Mouse (Mus musculus) cerebral cortex, adult 2 months (tissue): Measurements from ENCODE around the gene 3100002H09Rik.

ENCODE experiments used
- WGBS: fragments of 180-500 bp; shearing (Covaris S2); methylation state at CpG from one replicate; pipeline ENCODE4 v1.1.7; 2018; 5-methylcytosine and 5-hydroxymethylcytosine counted together

Gene 3100002H09Rik

DNA sequence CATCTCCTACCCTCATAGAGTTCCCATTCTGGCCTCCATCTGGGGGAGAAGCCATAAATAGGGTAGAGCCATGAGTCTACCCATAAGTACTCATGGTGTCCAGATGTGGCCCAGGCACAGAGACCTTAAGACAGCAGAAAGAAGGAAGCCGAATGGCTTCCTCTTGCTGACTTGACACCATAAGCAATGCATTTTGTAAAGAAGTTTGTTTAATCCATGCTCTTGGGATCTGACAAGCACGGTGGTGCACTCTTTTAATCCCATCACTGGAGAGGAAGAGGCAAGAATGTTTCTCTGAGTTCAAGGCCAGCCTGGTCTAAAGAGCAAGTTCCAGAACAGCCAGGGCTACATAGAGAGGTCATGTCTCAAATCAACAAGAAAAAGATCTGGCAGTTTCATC, at the start of gene 3100002H09Rik:
TSS of gene 3100002H09Rik (minus strand) at position 101 of the 400 bp plus-strand sequence.
- WGBS, result 85% methylated on average over 2 of the region's 2 CpGs

DNA sequence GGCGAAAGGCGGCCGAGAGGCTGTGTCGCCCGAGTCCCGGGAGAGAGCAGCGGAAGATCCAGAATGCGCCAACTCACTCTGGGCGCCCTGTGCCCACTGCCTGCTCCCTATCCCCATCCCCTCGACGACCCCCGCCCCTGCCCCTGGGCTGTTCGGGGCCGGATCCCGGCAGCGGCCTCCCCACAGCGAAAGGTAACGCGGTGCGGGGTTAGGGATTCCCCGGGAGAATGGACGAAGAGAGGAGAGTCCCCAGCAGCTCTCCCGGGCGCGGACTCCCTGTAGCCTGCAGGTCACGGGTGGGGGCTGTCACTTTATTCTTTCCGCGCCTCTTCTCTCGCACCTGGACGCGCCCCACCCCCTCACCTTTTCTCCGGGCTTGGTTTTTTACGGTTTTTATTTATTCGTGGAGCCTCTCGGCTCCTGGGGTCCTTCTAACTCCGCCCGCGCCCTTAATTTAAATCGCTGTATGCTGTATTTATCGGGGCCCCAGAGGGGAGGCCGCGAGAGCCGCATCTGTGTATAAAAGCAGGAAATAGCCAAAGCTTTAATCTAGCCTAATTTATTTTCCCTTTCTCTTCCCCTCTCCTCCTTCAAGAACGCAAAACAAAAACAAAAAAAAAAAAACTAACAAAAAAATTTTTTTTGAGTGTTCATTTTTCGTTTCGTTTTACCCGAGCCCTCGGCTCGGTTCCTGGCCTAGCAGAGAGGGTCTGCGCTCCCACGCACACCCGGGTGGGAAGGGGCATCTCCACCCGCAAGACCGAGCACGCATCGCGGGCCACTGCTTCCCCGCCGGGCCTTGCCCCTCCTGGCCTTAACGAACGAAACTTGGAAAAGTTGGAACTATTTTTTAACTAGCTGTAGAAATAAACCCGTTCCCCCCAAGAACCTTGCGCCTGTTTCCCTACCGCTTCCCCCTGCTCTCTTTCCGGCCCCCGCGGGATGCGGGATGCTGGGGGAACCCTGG, 48.9 kb upstream of the 3100002H09Rik start:
- whole genome bisulfite sequencing, result 9% methylated on average over 68 of the region's 68 CpGs

DNA sequence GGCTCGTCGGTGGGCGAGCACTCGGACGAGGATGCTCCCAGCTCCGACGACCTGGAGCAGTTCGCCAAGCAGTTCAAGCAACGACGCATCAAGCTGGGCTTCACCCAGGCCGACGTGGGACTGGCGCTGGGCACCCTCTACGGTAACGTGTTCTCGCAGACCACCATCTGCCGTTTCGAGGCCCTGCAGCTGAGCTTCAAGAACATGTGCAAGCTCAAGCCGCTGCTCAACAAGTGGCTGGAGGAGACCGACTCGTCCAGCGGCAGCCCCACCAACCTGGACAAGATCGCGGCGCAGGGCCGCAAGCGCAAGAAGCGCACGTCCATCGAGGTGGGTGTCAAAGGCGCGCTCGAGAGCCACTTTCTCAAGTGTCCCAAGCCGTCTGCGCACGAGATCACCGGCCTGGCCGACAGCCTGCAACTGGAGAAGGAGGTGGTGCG, 47.8 kb upstream of the 3100002H09Rik start:
- 2% methylated on average over 39 of the region's 39 CpGs for WGBS

DNA sequence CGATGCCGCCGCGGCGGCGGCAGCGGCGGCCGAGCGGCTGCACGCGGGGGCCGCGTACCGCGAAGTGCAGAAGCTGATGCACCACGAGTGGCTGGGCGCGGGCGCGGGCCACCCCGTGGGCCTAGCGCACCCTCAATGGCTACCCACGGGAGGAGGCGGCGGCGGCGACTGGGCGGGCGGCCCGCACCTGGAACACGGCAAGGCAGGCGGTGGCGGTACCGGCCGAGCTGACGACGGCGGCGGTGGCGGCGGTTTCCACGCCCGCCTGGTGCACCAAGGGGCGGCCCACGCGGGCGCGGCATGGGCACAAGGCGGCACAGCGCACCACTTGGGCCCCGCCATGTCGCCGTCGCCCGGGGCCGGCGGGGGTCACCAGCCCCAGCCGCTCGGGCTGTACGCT, 47.2 kb upstream of the 3100002H09Rik start:
- 1% methylated on average over 59 of the region's 61 CpGs for WGBS

DNA sequence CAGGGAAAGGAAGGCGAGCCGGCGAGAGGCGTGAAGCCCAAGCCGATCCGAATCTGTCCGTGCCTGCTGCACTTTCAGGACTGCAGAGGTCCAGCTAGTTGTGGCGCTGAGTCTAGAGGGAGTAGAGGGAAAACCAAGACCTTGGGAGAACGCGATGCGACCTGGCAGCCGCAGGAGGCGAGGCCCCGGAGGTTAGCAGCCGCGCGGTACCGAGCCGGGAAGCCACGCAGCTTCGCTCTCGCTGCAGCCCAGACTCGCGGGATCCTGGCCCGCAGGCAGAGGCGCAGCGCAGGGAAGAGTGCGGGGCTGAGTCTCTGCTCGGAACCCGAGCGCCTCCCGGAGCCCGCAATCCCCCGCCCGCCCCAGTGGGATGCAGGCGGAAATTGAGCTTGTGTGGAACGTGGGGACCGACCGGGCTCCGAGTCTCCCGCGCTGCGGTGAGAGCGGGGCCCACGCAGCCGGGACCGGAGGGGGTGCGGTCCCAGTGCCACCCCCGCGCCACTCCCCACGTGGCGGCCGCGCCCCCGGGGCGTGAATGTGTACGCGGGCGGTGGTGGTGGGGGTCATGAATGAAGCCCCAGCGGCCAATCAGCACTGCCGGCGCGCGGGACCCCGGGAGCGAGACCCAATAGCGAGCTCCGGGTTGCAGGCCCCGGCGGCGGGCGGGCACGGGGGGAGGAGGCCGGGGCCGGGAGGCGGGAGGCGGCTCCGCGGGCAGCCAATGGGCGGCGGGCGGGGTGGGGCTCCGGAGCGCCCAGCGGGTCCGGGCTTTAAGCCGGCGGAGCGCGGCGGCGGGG, 46.4 kb upstream of the 3100002H09Rik start:
- WGBS, result 1% methylated on average over 83 of the region's 92 CpGs

DNA sequence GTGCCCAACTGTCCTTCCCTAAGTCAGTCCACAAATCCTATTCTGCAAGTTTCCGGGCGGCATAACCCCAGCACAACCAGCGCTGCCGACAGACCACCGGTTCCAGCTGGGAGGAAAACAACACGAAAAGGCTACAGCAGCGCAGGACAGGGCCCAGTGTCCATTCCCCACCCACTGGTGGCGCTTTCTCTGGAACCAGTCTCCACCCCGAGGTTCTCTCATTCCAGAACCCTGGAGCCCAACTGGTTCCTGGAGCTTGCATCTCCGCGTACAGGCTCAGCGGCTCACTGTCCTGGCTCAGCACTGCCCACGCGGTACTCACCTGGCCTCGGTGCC, 45.9 kb upstream of the 3100002H09Rik start, which contains the start of gene Pou3f1:
TSS of gene Pou3f1 (plus strand) at position 290 of the 336 bp plus-strand sequence.
- 5% methylated on average over 15 of the region's 15 CpGs for WGBS

DNA sequence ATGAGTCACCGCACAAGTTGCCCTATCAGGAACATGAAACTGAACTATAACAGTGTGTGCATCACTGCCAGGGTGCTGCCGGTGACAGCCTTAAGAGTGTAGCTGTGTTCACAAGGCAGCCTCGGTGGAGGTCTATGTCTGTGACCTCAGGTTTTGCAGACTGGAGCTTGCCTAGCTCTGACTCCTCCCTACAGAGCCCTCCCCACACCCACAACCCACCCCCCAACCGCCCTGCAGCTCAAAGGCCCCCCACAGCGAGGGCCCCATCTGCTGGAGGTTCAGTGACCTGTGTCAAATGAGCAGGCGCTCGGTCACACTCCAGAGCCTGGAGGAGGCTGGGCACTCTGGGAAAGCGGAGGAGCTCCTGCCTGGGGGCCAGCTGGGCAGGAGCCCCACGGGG, 42.3 kb upstream of the 3100002H09Rik start:
- 36% methylated on average over 9 of the region's 9 CpGs for WGBS

DNA sequence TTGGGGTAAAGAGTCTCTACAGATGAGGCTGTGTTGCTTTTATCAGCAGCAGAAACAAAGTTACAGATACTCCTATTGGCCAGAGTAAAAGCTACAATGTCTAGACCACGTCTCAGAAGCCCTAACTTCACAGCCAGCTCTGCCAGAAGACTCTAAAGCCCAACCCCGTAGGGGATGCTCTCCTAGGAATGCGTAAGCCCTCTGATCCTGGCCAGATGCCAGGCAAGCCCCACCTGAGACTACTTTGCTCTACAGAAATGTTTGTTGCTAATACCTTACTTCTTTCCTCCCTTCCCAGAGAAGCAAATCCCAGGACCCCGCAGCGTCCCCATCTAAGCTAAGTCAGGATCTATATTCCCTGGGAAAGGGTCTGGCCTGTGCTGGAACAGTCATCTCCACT, 37.3 kb upstream of the 3100002H09Rik start:
- 75% methylated on average over 5 of the region's 5 CpGs for WGBS

DNA sequence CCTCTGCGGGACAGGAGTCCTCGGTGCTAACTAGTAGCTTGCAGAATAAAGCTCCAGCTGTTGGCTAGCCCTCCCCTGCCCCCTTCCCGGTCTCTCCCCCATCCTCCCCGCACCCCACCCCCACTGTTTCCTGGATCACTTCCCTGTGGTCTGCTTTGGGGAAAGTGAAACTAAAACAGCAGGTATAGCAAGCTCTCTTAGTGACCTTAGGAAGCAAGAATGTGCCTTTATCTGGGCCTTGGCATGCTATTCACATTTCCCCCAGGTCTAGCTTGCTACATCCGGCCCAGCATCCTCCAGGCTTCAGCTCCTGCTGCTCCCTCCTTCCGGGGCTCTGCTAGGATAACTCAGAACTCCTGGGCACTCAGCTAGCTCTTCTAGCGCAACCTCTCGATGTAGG, 36.0 kb upstream of the 3100002H09Rik start:
- WGBS, result 40% methylated on average over 8 of the region's 8 CpGs

DNA sequence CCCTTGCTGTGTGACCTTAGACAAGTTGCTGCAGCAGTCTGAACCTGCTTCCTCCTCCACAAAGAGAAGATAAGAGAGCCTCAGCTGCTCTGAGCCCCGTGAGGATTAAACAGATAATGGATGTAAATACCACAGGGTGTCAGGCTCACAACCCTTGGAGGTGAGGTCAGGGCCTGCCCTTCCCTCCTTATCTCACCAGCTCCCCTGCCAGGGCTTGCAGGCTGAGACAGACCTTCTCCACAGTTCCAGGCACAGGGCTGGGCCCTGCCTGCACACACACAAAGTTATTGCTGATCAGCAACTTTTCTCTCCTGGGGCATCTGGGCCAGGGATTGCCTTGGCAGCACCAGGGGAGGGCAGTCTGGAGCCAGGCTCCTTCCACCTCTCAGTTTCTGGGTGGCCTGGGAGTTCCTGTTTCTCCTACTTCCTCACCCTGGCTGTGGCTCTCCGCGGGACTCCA, 34.4 kb upstream of the 3100002H09Rik start:
- WGBS, result 61% methylated on average over 3 of the region's 3 CpGs

DNA sequence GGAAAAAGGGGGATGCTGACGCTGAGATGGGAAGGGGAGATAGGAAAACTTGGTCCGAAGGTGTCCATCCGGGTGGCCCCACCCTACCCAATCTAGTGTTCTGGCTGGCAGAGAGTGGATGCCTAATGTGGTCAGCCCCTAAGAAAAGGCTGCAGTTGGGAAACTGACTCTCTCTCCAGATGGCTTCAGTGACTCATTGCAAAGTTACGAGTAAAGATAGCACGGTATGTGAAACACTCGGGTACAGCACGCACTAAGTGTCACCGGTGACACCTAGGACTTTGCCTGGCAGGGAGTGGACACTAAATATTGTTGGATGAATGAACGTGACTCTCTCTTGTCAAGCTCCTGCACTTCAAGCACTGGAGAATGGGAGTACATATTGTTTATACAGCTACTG, 33.3 kb upstream of the 3100002H09Rik start:
- 62% methylated on average over 9 of the region's 9 CpGs for WGBS

DNA sequence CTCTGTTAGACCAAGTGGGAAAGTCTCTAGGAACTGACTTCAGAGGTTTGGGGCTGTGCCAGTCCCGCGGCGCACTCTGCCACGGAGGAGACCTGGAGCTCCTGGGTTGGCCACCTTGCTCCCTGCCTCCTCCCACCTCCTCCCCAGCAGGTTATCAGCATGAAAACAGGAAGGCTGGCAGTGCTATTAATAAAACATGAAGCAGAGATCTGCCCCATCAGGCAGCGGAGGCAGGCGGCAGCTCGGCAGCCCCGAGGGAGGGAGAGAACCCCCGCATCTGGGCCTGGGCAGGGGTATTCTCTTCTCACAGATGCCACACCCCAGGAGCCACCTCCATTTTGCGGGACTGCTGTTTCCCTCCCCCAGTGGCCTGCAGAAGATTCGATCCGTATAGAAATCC, 29.1 kb upstream of the 3100002H09Rik start:
- 39% methylated on average over 12 of the region's 12 CpGs for WGBS

DNA sequence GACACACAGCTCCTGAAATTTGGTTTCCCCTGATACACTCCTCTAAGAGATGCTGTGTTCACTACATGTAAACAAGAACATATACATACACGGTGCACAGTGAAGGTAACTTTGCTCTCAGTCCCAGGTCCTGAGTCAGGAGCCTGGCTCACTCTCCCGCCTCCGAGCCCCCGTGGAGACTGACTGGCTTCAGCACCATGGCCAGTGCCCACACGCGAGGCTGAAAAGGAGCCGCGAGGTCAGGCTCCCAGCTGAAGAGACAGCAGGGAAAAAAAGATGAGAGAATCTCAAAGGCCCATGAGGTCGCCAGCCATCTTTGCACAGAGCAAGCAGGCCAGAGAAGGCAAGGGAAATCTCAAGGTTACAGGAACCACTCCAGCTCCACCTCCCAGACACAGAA, 22.7 kb upstream of the 3100002H09Rik start:
- whole genome bisulfite sequencing, result 45% methylated on average over 9 of the region's 9 CpGs

DNA sequence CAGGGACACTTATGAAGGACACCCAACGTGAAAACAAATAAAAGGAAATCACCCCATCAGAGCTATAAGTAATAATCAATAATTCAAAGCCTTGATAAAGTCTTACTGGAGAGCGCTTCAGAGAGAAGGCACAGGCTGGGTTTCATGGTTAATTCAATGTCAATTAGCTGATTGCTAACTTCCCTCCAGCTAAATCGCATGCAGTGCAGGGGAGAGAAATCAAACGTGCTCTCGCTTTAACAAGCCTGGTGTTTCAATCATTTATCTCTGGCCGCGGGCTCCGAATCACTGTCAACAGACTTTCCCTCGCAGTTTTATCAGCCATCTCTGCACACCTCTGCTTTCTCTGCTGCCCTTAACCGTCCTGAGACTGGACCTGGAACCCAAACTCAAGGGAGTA, 22.3 kb upstream of the 3100002H09Rik start:
- WGBS, result 85% methylated on average over 10 of the region's 10 CpGs

DNA sequence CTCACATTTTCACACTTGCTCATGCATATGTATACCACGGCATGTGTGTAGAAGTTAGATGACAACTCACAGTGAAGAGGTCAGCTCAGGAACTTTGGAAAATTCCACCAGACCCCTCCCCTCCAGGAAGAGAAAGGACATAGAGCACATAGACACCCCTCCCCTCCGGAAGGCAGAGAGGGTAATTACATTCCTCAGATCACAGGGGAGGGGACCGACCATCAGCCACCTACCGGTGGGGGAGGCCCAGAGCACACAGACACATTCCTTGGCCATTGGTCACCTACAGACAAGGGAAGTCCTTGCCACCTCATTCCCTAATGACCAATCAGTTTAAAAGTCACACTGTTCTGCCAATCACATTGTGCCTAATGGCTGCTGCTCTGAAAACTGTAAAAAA, 20.9 kb upstream of the 3100002H09Rik start:
- 67% methylated on average over 4 of the region's 4 CpGs for WGBS

DNA sequence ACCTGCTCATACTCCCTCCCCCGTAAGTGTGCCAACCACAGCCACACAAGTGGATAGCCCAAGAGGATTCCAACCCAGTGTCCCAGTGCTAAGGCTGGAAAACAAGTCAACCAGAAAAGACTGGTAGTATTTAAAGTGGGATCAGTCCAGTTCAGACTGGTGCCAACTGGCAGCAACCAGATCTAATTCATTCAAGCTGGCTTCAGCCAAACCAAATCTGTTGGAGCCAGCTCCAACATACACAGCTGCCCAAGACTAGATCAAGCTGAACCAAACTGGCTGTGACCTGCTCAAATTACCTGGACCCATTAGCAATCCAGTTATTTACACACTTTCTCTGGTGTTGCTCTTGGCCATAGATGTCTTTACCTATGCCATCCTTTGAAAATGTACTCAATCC, 16.2 kb upstream of the 3100002H09Rik start:
- WGBS, result 73% methylated on average over 1 of the region's 1 CpGs

DNA sequence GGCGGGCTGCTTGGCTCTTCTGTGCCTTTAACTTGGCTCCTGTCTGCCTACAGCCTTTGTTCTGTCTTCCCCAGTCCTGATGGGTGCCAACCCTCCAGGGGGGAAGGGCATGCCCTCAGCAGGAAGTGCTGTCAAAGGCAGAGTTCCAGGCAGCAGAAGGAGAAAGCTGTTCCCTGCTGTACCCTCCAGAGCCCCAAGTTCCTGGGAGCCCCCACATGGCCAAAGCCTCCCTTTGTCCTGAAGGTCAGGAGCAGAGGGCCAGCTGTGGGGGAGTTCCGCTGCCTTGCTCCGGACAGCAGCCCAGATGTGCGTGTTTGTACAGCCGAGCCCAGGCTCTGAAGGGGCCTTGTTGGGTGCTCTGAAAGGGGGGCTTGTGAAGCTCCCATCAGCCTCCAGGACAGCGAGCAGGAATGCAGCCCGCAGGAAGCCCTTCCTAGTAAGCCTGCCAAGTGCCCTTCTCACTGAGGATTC, 13.5 kb upstream of the 3100002H09Rik start:
- WGBS, result 49% methylated on average over 7 of the region's 7 CpGs

DNA sequence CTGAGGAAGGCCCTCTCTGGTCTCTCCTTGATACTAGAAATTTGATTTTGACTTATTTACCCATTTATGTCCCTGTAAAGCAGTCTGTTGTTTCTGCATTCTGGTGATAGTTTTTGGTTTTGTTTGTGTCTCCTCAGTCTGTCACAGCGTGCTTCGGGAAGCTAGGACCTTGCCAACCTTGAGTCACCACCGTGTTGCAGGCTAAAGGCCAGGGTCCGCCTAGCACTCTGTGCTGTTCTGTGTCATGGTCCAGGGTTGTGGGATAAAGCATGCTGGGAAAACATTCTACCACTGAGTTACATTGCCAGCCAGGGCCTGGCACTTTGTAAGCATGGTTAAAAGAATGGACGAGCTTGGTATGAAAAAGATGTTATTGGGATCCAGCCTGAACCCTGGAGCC, 12.0 kb upstream of the 3100002H09Rik start:
- 82% methylated on average over 5 of the region's 5 CpGs for WGBS

DNA sequence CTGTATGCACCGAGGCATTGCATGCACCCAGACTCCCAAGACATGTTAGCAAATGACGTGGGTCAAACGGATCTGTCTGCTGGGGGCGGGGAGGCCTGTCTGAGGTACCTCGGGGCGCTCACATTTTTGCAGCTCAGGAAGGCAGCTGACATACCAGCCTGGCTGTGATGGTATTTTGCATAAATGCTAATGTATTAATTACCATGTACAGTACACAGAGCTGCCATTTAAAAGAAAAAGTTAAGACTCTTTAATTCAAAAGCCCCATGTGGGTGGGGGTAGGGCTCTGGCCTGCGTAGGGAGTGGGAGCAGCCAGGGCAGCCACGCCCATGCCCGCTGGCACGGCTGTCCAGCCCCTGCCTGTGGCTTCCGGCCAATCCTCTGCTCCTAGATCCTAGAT, 10.8 kb upstream of the 3100002H09Rik start:
- 68% methylated on average over 11 of the region's 11 CpGs for WGBS

DNA sequence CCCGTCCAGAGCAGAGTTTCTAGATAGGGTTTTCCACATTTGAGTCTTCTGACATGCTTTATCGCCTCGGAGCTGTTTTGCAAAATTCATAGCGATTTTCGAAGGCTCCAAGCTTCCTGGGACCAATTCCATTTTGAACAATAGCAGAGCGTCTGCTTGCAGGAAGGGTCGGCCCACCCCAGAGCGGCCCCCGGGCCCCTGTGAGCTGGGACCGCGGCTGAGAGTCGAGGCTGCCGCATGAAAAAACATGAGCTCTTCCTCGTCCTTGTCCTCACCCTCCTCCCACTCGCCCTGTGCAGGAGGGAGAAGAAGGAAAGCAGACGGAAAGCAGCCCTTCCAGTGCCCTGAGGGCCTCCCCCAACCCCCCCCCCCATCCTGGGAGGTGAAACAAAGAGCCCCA, 8.0 kb upstream of the 3100002H09Rik start:
- 25% methylated on average over 16 of the region's 16 CpGs for WGBS

DNA sequence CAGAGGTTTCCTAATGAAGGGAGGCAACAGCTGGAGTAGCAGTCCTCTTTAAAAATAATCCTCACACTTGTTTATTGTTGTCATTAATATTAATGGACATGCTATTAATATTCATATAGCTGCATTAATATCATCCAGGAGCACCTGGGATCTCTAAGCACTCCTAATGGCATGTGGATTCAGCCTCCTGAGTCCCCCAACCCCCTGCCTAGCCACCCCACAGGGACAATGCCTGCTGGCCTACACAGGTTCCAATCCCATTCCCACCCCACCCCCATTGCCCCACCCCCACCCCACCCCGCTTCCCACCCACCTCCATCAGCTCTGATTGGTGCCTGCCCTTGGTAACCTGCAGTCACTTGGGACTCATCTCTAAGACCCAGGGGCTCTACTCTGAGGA, 6.0 kb upstream of the 3100002H09Rik start:
- WGBS, result 67% methylated on average over 1 of the region's 1 CpGs

DNA sequence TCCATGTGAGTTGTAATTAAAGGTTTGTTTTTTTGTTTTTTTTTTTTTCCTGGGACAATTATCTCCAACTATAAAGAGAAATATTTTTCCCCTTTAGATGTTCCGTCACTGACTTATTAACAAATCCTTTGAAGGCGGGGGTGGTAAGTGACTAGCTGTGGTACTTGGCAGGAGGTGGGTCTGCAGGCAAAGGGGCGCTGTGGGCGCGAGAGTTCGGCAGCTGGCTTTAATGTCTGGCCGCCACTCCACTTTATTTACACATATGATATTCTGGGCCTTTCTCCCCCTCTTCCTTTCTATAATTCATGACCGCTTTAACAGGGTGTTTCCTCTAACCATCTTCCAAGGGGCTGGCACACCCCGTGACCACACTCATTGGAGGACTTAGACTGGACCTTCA, 5.4 kb upstream of the 3100002H09Rik start:
- 69% methylated on average over 9 of the region's 9 CpGs for WGBS
